Mouse (Mus musculus) embryo, embryonic 10.5 days (tissue): Measurements from ENCODE around the gene Spata32.
"Not testable (repeated sequence)": the region's sequence is repeated elsewhere in the genome, so short reads cannot be mapped to it uniquely, and the experiment has no call there.

ENCODE experiments used
- DNase-seq: peaks from one replicate; pipeline ENCODE4 v3.0.0-alpha.2; 2015; ENCODE audit warnings: low spot score

The Spata32 gene

DNA sequence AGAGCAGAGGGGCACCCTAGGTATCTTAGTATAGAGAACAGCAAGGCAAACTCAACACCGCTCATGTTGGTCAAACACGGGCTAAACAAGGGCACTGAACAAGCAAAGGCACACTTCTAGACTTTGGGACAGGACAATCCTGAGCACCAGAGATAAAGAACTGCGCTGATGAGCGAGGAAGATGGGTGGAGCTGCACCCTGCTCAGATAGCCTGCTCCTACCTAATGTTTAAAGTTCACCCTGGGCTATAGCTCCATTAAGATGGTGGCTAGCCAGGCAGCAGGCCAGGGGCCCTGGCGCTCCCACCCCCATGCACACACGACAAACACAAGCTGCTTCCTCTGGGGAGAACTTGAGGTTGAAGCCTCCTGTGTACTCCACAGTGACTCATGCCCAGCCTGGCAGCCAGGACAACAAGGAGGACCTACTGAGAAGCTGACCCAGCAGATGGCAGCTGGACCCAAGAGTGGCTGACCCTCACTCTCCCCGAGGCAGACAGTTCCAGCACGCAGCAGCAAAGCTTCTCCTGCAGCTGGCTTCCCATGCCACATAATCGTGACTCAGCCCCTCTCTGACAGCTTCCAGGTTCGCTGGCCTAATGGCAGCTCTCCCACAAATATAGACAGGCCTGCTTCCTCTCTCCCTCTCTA is 28.0 kb upstream of the Spata32 start:
- DNase-seq: no peak

DNA sequence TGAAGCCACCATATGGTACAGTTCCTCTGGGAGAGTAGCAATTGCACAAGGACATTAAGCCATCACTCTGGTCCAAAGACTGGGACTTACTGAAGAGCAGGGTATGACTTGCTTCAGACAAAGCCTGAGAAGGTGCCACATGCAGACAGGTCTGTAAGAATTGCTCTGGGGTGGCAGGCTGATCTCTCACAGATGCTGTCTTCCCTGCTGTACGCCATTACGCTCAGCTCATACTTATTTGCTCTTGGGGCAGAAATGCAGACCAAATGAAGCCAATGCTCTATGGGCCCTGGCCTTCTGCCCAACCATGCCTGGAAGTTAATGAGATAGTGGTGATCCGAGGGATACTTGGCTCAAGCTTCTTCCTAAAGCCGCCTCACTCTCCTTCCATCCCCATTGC is 26.6 kb upstream of the Spata32 start:
- DNase-seq: no peak

GRCm38 (mm10) chr11:103240740-103241139 is 22.5 kb upstream of the Spata32 start:
- DNase-seq: no peak

GRCm38 (mm10) chr11:103237757-103238156 is 19.5 kb upstream of the Spata32 start:
- no peak for DNase-seq

DNA sequence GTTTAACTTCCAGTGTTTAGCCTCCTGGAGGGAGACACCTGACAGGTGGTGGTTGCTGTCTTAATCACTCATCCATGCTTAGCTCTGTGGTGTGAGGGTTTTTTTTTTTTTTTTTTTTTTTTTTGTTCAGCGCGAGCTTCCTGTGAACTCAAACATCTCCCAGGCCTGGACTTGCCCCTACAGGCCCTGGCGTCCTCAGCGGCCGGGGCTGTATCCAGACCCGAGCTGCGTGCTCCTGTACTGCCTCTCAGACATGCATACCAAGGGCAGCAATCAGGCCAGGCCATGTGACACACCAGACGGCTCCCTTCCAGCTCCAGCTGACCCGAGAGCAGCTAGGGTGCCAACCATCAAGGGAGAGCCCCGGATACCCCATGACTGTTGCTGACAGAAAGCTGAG is 18.7 kb upstream of the Spata32 start:
- no peak for DNase-seq

GRCm38 (mm10) chr11:103236431-103236830 is 18.2 kb upstream of the Spata32 start:
- no peak for DNase-seq

DNA sequence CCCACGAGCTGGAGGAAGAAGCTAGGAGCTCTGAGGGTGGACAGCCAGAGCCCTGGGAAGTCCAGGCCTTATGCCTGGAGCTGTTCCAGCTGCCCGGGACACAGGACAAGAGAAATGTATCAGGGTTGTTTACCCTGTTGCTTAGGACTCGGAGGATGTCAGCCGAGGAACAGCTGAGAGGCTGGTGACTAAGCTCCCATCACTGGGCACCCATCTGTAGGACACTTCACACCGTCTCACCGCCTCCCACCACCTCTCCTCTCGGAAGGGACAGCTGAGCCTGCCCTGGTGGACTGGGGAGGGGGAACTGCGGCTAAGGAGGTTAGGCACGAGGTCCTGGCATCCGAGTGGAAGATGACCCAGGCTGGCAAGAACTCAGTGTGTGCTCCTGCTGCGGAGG is 17.5 kb upstream of the Spata32 start:
- DNase-seq: no peak

DNA sequence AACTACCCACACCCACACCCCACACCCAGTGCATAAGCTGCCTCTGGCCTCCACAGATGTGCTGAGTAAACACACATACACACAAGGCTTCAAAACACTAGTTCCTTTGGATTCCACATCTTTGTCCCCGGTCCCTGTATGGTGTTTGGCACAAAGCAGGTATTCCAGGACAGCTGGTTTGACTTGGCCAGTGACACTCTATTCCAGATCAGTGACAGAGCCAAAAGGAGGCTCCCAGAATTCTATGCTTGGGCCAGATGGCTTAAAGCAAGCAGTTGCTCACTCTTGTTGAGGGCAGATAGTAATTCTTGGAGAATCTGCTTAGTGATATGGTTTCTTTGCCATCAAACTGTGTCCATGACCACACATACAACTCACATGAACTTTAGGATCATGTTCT is 16.2 kb upstream of the Spata32 start:
- DNase-seq: no peak

DNA sequence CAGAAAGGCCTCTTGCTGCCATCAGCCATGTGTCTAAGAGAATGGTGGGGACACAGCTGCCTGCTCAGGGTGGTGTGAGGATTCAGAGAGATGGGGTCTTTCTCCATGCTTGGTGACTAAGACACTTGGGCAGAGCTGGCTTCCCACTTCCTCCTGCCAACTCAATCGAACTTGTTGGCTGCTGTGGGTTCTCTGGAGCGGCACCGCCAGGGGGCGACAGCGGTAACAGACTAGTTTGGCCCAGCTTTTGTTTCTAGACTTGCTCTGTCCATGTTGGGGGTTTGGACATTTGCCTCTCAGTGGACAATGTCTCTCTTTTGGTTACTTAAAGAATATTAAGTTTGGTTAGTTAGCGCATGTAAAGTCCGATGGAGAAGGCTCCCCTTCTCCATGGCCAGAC is 14.7 kb upstream of the Spata32 start:
- peak; percentile 84 for DNase-seq

GRCm38 (mm10) chr11:103231367-103231766 is 13.1 kb upstream of the Spata32 start:
- DNase-seq: no peak

GRCm38 (mm10) chr11:103230626-103231025 is 12.4 kb upstream of the Spata32 start:
- no peak for DNase-seq

- DNase-seq: no peak
Observed at GRCm38 (mm10) chr11:103229608-103230007, 11.4 kb upstream of the Spata32 start.

- DNase-seq: no peak
Observed at GRCm38 (mm10) chr11:103223951-103224456, 5.8 kb upstream of the Spata32 start.

- DNase-seq: no peak
Observed at GRCm38 (mm10) chr11:103223444-103223843, 5.2 kb upstream of the Spata32 start.

DNA sequence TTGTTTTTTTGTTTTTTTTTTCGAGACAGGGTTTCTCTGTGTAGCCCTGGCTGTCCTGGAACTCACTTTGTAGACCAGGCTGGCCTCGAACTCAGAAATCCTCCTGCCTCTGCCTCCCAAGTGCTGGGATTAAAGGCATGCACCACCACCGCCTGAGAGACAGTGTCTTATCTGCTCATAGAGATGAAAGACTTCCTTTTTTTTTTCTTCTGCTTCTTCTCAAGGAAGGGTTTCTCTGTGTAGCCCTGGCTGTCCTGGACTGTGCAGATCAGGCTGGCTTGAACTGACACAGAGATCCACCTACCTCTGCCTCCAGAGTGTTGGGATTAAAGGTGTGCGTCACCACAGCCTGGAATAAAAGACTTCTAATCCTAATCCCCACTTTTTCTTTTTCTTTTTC is 4.5 kb upstream of the Spata32 start:
- not testable (repeated sequence) for DNase-seq

DNA sequence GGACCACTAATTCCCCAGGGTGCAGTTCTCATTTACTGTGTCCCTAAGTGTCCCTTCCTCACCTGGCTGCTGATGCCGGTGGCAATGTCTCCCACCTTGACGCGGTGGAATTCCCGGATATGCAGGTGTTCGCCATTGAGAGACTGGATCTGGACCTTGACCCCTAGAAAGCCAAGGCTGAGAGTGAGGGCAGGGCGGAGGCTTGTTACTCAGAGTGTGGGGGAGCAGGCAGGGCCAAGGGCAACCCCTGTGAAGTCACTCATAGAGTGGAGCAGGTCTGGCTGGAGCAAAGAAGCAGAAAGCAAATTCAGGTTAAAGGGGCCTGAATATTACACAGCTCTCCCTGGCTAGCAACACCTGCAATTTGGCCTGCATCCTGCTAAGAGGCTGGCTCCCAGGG is 3.2 kb upstream of the Spata32 start:
- no peak for DNase-seq

GRCm38 (mm10) chr11:103219995-103220394 is 1.8 kb upstream of the Spata32 start:
- no peak for DNase-seq

- no peak for DNase-seq
Observed at GRCm38 (mm10) chr11:103219259-103219658, 1.0 kb upstream of the Spata32 start.

- no peak for DNase-seq
Observed at GRCm38 (mm10) chr11:103218517-103218901, 277 bp upstream of the Spata32 start.

- DNase-seq: no peak
Observed at GRCm38 (mm10) chr11:103215355-103215754, 2.9 kb downstream of the Spata32 start.

DNA sequence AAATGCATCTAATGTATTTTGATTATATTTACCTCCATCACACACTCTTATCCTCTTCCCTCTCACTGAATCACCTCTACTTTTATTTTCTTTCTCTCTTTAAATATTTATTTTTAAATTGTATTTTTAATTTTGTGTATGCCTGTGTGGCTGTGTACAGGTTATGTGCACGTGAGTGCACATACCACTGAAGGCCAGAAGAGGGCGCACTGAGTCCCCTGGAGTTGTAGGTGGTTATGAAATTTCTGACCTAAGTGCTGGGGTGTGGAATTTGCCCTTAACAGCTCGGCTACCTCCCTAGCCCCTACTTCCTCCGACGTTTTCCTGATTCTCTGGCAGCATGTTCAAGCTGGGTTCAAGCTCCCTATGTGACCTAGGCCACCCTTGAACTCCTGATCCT is 4.5 kb downstream of the Spata32 start:
- DNase-seq: no peak

GRCm38 (mm10) chr11:103210291-103210690 is 7.9 kb downstream of the Spata32 start:
- DNase-seq: no peak

- DNase-seq: no peak
Observed at GRCm38 (mm10) chr11:103208458-103208857, 9.8 kb downstream of the Spata32 start, which contains the start of gene 1700023F06Rik. TSS of gene 1700023F06Rik (minus strand) at chr11:103208558.

DNA sequence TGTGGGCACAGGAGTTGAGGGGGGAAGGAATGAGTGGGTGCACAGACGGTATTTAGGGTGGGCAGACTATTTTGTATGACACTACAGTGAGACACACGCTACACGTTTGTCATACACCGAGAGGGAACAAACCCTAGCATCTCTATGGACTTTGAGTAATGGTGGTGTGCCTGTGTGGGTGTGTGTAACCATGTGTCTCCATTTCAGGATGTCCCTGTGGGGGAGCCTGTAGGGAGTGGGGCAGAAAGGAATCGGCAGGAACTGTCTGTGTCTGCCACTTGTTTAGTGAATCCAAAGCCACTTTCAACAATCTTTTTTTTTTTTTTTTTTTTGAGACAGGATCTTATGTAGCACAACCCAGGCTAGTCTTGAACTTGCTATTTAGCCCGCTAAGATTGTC is 12.0 kb downstream of the Spata32 start:
- no peak for DNase-seq
